Mouse (Mus musculus) myocyte (in vitro differentiated cells): ENCODE results near the gene Nt5c3b. TPM values are rescaled to one million over a fixed set of nuclear protein-coding genes. Genes with fewer than 3 reads are reported as not detected.

Experiments used
- H3K27me3 ChIP-seq: one replicate; pipeline ENCODE4 v1.6.1; 2011; ENCODE audit not compliant: control insufficient read depth, insufficient read depth, insufficient read length
- H3K36me3 ChIP-seq: one replicate; pipeline ENCODE4 v1.6.1; 2011; ENCODE audit not compliant: control insufficient read depth, insufficient read depth
- H3K4me2 ChIP-seq: one replicate; pipeline ENCODE4 v1.6.1; 2011; ENCODE audit warnings: low read depth, control low read depth
- H3K4me3 ChIP-seq: one replicate; pipeline ENCODE4 v1.5.1; 2011; ENCODE audit warnings: mild to moderate bottlenecking, control low read depth, moderate library complexity
- H3K79me2 ChIP-seq: one replicate; pipeline ENCODE4 v1.6.1; 2011; ENCODE audit not compliant: control insufficient read depth, insufficient read depth
- H3ac ChIP-seq: one replicate; pipeline ENCODE4 v1.6.1; 2011; ENCODE audit not compliant: control insufficient read depth, insufficient read length
- CEBPB ChIP-seq: IDR thresholded peaks from 2 replicates; pipeline ENCODE4 v1.6.1; 2011; ENCODE audit warnings: mild to moderate bottlenecking, moderate library complexity; ENCODE audit not compliant: poor library complexity, insufficient read depth, severe bottlenecking
- E2F4 ChIP-seq: IDR thresholded peaks from one replicate; pipeline ENCODE4 v1.6.1; 2011; ENCODE audit warnings: mild to moderate bottlenecking, control low read depth, moderate library complexity; ENCODE audit not compliant: insufficient read depth
- MAX ChIP-seq: IDR thresholded peaks from one replicate; pipeline ENCODE4 v1.6.1; 2011; ENCODE audit warnings: low read depth, mild to moderate bottlenecking, control low read depth
- MYOD1 ChIP-seq, 3 experiments: IDR thresholded peaks; one replicate each; pipeline ENCODE4 v1.6.1; 2011; ENCODE audit warnings: control low read depth in 2 of 3, low read depth in 2 of 3, mild to moderate bottlenecking in 2 of 3, moderate library complexity in 1 of 3; ENCODE audit not compliant: insufficient read length in 2 of 3, control insufficient read depth in 1 of 3
- MYOG ChIP-seq, 3 experiments: IDR thresholded peaks; one replicate each; pipeline ENCODE4 v1.6.1; 2011; ENCODE audit warnings: control low read depth in 2 of 3, low read depth in 2 of 3, mild to moderate bottlenecking in 2 of 3; ENCODE audit not compliant: insufficient read length in 2 of 3, control insufficient read depth in 1 of 3, insufficient read depth in 1 of 3
- POLR2A ChIP-seq: IDR thresholded peaks from one replicate; pipeline ENCODE4 v1.6.1; 2011; ENCODE audit warnings: low read depth, mild to moderate bottlenecking, control low read depth, moderate library complexity; ENCODE audit not compliant: insufficient read length
- POLR2AphosphoS2 ChIP-seq: IDR thresholded peaks from one replicate; pipeline ENCODE4 v1.6.1; 2011; ENCODE audit warnings: low read depth, control low read depth; ENCODE audit not compliant: insufficient read length
- REST ChIP-seq: IDR thresholded peaks from one replicate; pipeline ENCODE4 v1.6.1; 2011; ENCODE audit warnings: mild to moderate bottlenecking, control low read depth, moderate library complexity; ENCODE audit not compliant: insufficient read depth, insufficient read length
- SRF ChIP-seq: IDR thresholded peaks from one replicate; pipeline ENCODE4 v1.6.1; 2011; ENCODE audit warnings: low read depth; ENCODE audit not compliant: control insufficient read depth, insufficient read length
- TCF12 ChIP-seq: IDR thresholded peaks from one replicate; pipeline ENCODE4 v1.6.1; 2011; ENCODE audit warnings: mild to moderate bottlenecking, control low read depth; ENCODE audit not compliant: poor library complexity, insufficient read depth, severe bottlenecking
- TCF3 ChIP-seq: IDR thresholded peaks from one replicate; pipeline ENCODE4 v1.6.1; 2011; ENCODE audit warnings: low read depth, control low read depth; ENCODE audit not compliant: insufficient read length
- USF1 ChIP-seq: IDR thresholded peaks from one replicate; pipeline ENCODE4 v1.6.1; 2011; ENCODE audit warnings: low read depth, mild to moderate bottlenecking, control low read depth, moderate library complexity
- polyA plus RNA-seq: library from polyadenylated mRNA; unstranded; fragments of >200 nt; fragmentation: generic; extraction: Trizol; gene quantifications from one replicate; pipeline ENCODE4 v1.2.1, GENCODE M21; 2012; ENCODE audit warnings: missing spikeins

Gene Nt5c3b
- polyA plus RNA-seq, 1 experiment = 47.6 TPM

GRCm38 (mm10) chr11:100382682-100383081, 58.9 kb downstream of the Nt5c3b start:
- H3ac ChIP-seq = no peak overlapping the region
- no peaks in the 10 kb centered on the region for H3K27me3 ChIP-seq

GRCm38 (mm10) chr11:100379311-100379710, 62.3 kb downstream of the Nt5c3b start:
- peaks cover 66% of the 10 kb centered on the region for H3K36me3 ChIP-seq
- no peaks in the 10 kb centered on the region for H3K79me2 ChIP-seq
- H3ac ChIP-seq = no peak overlapping the region
- H3K27me3 ChIP-seq = no peaks in the 10 kb centered on the region
- no peak overlapping the region for H3K4me3 ChIP-seq
- no peak overlapping the region for H3K4me2 ChIP-seq
- TF ChIP-seq USF1 (no peak), MYOG (IDR thresholded peaks at IDR 0.05; ENCODE audit: control insufficient read depth in 1 of 3, insufficient read depth in 1 of 3, insufficient read length in 2 of 3, low read depth in 2 of 3) (no peak), REST (no peak), MYOD1 (IDR thresholded peaks at IDR 0.05; ENCODE audit: control insufficient read depth in 1 of 3, insufficient read length in 2 of 3, low read depth in 2 of 3) (no peak), MAX (no peak), CEBPB (no peak), E2F4 (no peak), POLR2A (no peak), TCF12 (no peak), TCF3 (no peak), SRF (no peak), POLR2AphosphoS2 (no peak)

More at GRCm38 (mm10) chr11:100382682-100383081, 58.9 kb downstream of the Nt5c3b start:
- no peak overlapping the region for H3K4me3 ChIP-seq
- H3K4me2 ChIP-seq = no peak overlapping the region
- peaks cover 24% of the 10 kb centered on the region for H3K79me2 ChIP-seq
- H3K36me3 ChIP-seq = peaks cover 57% of the 10 kb centered on the region
- TF ChIP-seq REST (no peak), SRF (no peak), USF1 (no peak), CEBPB (no peak), POLR2A (no peak)

- Histone ChIP-seq H3K4me2 (no peak overlapping the region), H3ac (no peak overlapping the region), H3K79me2 (no peaks in the 10 kb centered on the region), H3K27me3 (no peaks in the 10 kb centered on the region), H3K36me3 (peaks cover 59% of the 10 kb centered on the region), H3K4me3 (no peak overlapping the region)
- TF ChIP-seq TCF3 (no peak), SRF (no peak)
Measured at GRCm38 (mm10) chr11:100378446-100378845, 63.2 kb downstream of the Nt5c3b start.

- TF ChIP-seq POLR2AphosphoS2 (no peak), MYOG (IDR thresholded peaks at IDR 0.05; ENCODE audit: control insufficient read depth in 1 of 3, insufficient read depth in 1 of 3, insufficient read length in 2 of 3, low read depth in 2 of 3) (no peak), TCF3 (no peak), POLR2A (no peak), E2F4 (no peak), REST (no peak), CEBPB (no peak), USF1 (no peak), MYOD1 (IDR thresholded peaks at IDR 0.05; ENCODE audit: control insufficient read depth in 1 of 3, insufficient read length in 2 of 3, low read depth in 2 of 3) (no peak), TCF12 (no peak), SRF (no peak), MAX (no peak)
- Histone ChIP-seq H3K4me3 (no peak overlapping the region), H3K4me2 (no peak overlapping the region), H3K27me3 (no peaks in the 10 kb centered on the region), H3K36me3 (peaks cover 62% of the 10 kb centered on the region), H3ac (no peak overlapping the region), H3K79me2 (no peaks in the 10 kb centered on the region)
Measured at GRCm38 (mm10) chr11:100377989-100378388, 63.6 kb downstream of the Nt5c3b start.

DNA sequence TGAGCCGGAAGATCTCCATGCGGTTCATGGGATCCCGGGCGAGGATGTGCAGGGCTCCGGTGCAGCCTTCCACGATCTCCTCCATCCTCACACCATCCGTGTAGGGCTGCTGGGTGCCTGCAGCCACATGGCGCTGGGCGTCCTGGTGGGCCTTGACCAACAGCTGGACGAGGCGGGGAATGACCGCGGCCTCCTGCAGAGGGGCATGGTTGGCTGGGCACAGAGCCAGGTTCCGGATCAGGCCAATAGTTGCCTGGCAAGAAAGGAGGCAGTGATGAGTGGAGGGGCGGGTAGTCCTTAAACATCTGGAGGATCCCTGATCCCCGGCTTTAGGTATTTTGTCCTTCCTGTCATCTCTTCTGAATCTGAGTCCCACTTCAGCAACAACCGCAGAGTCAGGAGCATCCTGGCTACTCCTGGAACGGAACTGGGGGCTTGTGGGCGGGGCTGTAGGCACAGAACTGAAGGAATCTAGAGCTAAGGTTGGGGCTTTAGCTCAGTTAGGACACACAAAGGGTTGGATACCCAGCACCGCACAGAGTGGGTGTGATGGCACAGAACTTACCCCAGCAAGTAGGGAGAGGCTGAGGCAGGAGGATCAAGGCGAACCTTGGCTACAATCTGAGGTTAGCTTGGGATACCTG, 64.7 kb downstream of the Nt5c3b start:
- TF ChIP-seq USF1 (no peak), MYOG (IDR thresholded peaks at IDR 0.05; ENCODE audit: control insufficient read depth in 1 of 3, insufficient read depth in 1 of 3, insufficient read length in 2 of 3, low read depth in 2 of 3) (peak in 2 of 3 experiments; percentile 33)
- Histone ChIP-seq H3K4me3 (no peak overlapping the region), H3ac (no peak overlapping the region), H3K79me2 (no peaks in the 10 kb centered on the region), H3K4me2 (no peak overlapping the region), H3K36me3 (peaks cover 59% of the 10 kb centered on the region), H3K27me3 (no peaks in the 10 kb centered on the region)
